Mouse (Mus musculus): Measurements from ENCODE around the gene Igfbp1. TPM values are rescaled to one million over a fixed set of nuclear protein-coding genes. Genes with fewer than 3 reads are reported as not detected.

Gene Igfbp1
- total RNA-seq (2021), result not detected
- long read RNA-seq, experiment 1, result 0 reads
- long read RNA-seq, experiment 2, result 0 reads

DNA sequence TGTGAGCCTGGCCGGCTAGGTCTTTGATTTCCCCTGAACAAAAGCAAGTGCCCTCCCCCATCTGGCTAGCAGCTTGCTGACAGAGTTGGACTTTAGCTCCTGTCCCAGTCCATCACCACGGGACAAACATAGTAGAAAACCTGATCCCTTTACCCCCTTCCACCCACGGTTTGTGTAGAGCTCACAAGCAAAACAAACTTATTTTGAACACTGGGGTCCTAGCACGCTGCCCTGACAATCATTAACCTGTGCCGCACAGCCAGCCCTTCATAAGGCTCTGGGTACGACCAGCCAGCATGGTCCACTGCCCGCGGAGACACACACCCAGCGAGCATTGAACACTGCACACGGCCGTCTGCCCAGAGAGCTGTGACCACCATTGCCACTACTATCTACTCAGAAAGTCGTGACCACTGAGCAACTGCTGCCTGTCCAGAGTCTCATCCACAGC, at the start of gene Igfbp1:
Gene Igfbp1, plus strand, starts transcription at position 292 of the 451 bp plus-strand sequence.
- no peak for DNase-seq (ENCODE audit: low spot score)

DNA sequence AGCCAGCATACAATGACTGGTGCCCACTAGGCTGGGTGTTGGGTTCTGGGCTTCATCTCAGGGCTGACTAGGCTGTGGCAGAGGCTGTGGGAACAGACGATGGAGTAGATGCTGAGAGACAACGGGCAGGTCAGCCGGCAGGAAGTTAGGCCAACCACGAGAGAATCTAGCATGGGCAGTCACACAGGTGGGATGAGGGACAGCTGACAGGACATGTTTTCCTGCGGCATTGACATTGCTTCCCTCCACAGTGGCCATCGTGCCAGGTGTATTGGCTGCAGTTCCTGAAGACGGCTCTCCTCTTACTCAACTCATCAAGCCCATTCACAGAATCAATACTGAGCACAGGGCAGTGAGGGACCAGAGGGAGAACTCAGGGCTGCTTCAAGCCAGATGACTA, 49.6 kb upstream of the Igfbp1 start:
- DNase-seq (ENCODE audit: low spot score), result no peak

DNA sequence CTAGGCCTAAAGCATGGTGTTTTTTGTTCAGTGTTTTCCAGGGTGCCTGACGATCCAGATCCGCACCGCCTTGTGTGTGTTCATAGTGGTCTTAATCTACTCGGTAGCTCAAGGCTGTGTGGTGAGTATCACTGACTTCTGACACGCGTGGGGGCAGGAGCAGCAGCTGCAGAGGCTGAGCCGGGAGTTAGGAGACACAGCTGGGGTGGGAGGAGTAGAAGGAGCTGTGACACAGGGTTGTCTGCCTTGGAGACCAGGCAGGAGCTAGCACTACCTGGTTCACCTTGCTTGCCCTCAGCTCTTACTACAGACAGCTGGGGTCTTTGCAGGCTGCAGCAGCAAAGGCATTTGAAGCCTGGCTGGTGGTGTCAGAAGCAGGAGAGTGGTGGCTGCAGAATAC, 48.1 kb upstream of the Igfbp1 start:
- no peak for DNase-seq (ENCODE audit: low spot score)

DNA sequence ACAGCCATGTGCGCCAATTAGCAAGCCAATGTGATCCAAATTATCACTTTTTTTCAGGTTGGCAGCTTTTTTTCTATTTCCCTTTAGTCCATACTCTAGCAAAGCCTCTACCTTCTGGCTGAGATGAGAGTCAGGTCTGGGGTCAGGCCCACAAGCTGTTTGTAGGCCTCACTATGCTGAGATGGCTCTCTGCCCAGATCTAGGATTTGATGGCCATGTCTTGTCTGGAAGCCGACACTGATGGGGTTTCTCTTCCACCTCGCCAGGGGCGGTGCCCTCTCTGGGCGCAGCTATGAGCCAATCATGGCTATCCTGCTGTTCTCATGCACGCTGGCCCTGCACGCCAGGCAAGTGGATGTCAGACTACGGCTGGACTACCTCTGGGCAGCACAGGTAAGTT, 47.1 kb upstream of the Igfbp1 start:
- no peak for DNase-seq (ENCODE audit: low spot score)

DNA sequence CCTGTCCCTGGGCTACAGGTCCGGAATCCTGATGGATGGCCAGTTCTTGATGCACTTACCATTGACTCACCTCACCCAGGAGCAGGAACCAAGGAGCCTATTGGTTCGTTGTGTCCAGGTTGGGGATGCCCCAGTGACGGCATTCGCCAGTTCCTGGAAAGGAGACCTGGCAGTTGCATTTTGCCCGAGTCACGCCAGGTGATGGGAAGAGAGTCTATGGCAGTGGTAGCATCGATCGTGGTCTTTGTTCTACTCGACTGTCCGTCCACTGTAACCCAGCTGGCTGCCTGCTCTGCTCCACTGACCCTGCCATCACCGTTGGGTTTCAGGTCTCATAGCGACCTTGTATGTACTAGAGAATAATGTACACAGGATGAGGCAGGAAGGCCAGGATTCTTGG, 45.2 kb upstream of the Igfbp1 start:
- no peak for DNase-seq (ENCODE audit: low spot score)

DNA sequence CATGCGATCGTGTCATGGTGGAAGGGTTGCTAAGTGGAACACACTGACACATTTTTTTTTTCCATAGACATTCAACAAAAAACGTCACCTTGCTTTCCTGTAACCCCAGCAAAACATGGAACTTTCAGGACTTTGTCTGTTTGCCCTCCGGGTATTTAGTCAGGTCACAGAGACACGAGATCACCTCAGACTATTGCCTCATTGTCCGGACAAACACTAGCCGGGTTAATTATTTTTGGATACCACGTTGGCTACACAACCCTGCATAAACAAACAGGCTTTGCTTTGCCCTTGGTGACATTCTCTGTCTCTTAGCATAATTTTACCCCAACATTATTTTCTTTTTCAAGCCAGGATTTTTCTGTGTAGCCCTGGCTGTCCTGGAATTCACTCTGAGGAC, 44.5 kb upstream of the Igfbp1 start:
- no peak for DNase-seq (ENCODE audit: low spot score)

DNA sequence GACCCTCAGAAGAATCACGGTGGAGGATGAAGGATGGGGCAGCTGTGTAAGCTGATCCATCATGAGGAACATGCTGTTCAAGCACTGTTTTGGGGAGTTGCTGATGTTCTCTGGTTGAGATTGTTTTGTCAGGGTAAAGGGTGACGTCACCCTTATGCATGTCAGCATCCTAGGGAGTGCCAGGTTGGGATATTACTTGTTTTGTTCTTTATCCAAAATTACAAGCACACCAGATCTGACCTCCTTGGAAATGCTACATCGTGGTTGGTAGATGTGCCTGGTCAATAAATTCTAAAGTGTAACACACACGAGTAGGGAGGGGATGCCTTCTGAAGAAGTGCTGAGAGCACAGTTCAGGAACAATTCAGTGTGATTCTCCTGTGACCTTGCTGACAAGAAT, 41.2 kb upstream of the Igfbp1 start:
- DNase-seq (ENCODE audit: low spot score), result peak; percentile 5

DNA sequence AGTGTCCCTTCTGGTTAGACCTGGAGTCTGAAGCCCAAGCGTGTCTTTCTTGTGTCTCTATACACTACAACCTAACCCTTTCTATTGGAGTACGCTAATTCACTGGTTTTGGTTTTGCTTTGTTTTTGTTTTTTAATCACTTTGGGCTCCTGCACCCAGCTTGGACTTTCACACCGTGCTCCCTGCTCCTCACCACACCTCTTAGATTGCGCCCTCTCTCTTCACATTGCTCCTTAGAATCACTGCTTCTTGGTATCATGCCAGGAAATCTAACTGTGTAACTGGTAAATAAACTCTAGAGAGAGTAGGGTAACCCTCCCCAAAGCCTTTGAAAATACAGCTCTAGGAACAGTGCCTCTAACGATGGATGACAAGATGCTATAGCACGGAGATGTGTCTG, 39.4 kb upstream of the Igfbp1 start:
- DNase-seq (ENCODE audit: low spot score), result no peak

DNA sequence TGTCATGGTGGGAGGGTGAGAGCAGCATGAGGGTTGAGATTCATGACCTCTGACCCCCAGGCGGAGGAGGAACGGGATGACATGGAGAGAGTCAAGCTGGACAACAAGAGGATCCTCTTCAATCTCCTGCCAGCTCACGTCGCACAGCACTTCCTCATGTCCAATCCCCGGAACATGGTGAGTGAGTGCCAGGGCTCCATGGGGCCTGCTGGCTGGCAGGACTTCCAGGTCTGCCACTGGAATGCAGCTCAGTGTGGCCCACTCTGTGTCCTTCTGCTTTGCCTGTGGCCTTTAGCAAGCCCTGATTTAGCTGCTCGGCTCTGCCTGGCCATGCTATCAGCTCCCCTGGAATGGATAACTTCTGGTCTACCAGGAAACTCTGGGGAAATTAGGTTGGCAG, 37.4 kb upstream of the Igfbp1 start:
- no peak for DNase-seq (ENCODE audit: low spot score)

DNA sequence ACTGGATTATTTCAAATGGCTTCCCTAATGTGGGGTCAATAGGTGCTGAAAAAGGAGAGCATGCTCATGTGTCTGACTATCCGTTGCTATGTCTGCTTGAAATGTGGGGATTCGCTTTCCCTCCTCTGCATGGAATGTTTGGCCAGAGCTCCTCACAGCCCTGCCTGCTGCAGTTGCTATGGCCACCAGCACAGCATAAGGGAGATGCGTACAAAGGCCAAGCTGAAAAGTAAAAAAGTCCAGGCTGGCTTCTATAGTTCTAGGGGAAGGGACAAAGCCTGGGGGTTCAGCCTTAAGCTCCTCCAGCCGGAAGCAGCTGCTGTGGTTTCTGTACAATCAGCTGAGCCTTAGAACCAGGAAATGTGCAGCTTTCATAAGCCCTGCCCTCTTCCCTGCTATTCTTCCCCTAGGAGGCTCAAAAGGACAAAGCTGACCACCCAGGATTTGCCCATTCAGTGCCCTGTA, 36.9 kb upstream of the Igfbp1 start:
- no peak for DNase-seq (ENCODE audit: low spot score)

DNA sequence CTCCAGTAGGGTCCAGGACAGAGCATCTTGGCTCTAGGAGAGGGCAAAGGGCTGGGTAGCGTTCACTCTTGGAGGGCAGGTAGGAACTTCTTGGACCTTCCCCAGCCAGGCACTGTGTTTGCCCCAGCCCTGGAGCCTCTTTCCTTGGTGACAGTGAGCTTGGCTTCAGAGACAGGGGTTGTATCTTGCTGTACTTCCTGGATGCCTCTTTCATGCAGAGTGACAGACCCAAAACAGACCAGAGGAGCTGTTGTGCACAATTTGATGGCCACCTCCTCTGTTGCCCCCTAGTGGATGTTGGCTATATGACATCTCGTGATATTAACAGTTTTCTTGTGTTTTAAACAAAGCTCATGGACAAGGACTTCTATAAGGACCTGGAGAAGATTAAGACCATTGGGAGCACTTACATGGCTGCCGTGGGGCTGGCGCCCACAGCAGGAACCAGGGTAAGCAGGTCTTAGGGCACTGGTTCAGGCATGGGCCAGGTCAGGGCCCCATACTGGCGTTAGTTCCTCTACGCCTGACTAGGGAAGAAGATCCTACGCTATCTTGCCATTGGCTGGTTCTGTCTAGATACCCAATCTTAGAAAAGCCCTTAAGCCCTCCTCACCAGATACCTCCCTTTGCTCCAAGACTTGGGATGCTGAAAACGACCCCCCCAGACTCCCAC, 35.9 kb upstream of the Igfbp1 start:
- peak; percentile 14 for DNase-seq (ENCODE audit: low spot score)

DNA sequence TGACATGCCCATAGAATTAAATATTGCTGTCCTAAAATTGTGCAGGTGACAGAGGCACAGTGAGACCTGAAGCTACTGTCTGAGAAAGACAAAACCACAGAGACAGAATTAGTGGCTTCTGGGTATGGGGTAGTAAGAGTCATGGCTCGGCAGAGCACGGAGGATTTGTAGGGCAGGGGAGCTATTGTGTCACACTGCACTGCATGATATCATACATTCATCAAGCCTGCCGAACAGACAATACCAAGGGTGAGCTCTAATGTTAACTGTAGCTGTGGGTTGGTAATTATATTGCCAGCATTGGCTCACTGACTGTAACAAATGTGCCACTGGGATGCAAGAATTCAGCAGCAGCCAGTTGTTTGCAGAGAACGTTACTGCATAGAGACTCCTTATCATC, 33.2 kb upstream of the Igfbp1 start:
- DNase-seq (ENCODE audit: low spot score), result no peak

DNA sequence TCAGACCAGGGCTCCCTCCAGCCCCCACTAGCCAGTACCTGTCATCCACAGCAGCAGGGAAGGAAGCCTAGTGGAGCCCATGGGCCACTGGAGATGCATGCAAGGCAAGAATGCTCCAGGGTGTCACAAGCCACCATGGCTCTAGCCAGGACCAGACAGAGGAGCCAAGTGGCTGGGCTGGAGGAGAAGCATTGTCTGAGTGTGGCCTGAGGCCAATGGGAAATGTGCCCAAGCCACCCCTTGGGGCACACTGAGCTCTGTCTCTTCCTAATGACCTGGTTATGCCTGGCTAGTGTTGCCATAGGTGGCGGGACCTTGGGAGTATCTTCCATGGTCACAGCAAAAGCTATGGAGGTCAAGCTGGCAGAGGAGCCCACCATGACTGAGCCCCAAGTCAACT, 27.9 kb upstream of the Igfbp1 start:
- DNase-seq (ENCODE audit: low spot score), result no peak

DNA sequence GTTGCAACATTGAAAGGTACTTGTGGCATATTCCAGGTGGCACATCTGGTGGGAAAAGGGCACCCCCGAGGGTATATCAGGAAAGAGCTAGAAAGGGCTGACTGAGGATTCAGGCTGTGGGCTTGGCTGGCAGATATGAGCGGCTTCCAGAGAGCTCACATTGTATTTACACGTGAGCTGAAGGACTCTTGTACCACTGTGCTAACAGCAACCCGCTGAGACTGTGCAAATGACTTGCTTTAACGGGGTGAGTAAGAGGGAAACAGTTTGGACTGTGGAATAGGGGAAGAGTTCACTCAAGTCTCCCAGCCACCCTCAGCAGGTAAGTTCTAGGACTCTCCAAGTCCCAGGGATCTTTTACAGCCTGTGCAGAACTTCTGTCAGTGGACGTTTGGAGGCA, 23.9 kb upstream of the Igfbp1 start:
- no peak for DNase-seq (ENCODE audit: low spot score)

DNA sequence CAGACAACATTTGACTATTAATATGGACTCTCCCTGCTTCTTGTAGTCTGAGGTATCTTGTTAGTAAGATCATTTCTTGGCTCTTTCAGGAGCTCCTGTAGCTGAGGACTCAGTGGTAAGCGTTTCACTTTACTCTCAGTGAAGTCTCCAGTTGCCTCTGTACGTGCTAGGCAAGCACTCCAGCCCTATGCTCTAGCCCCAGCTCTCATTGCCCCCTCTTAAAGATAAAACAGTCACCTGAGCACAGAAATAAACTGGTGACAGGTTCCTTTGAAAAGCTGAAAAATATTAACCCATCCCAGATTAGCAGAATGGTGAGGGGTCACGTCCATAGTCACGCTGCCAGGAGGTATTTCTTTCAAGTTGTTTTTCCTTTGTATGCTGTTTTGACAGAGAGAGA, 18.9 kb upstream of the Igfbp1 start:
- no peak for DNase-seq (ENCODE audit: low spot score)

DNA sequence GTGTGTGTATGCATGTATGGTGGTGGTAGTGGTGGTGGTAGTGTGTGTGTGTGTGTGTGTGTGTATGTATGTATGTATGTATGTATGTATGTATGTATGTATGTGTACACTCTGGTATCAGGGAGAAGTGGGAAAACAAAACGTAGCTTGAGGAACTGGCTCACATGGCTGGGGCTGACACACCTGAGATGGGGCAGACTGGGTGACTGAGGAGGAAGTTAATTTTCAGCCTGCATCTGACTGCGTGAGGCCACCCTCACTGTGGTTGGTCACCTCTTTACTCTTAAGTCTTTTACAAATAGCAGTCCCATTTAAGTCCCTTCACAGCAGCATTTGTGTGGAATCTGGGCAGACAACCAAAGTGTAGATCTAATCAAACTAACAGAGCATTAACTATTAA, 18.3 kb upstream of the Igfbp1 start:
- no peak for DNase-seq (ENCODE audit: low spot score)

DNA sequence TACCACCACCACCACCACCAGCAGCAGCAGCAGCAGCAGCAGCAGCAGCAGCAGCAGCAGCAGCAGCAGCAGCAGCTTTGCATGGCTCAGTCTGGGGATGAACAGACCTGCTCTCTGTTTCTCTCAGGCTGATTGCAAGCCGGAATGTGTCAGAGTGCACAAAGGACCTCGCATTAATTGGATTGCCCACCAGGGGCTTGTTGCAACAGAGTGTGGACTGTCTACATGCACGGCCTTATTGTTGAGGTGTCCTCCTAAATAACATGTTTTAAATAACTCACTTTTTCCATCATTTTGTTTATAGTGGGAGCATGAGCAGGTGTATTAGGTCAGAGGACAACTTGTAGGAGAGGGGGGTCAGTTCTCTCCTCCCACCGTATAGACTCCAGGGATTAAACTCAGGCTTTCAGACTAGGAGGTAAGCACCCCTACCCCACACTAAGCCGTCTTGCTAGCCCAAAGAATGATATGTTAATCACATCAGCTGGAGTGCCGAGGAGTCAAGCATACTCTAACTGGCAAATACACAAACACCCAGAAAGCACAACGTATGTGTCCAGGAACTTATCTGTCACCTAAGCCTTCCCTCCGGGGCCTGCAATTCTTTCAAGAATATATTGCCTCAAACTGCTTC, 15.1 kb upstream of the Igfbp1 start:
- no peak for DNase-seq (ENCODE audit: low spot score)

DNA sequence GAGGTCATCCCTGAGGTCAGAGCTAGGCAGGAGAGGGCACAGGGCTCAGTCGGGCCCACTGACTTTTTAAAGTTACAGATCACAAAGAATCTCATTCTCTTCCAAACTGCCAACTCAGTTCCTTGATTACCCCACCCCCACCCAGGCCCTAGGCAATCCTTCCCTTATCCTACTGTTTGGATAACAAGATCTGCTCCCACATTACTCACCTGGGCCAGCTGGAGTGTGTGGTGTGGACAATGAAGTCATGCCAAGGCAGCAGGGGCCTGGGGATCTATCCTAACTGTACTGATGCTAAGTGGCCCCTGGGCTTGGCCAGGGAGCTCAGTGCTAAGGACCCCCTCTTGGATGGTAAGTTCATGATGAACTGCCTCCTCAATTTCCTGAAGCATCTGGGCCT, 13.2 kb upstream of the Igfbp1 start:
- no peak for DNase-seq (ENCODE audit: low spot score)

DNA sequence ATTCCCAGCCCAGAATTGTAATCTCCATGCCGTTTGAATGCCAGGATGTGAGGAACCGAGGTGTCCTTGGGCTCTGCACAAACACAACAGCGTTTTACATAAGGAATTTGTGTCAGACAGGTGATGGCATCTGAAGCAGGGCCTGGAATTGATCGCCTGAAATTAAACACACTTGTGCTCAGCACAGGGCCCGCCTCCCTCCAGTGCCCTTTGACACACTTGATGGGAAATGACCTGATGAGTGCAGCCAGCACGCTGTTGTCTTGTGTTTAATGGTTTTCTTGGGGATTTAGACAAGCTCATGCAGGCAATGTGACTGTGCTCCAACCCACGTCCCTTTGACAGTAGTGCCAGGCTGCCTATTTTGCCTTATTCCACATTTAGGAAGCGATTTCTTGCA, 10.1 kb upstream of the Igfbp1 start:
- DNase-seq (ENCODE audit: low spot score), result no peak

DNA sequence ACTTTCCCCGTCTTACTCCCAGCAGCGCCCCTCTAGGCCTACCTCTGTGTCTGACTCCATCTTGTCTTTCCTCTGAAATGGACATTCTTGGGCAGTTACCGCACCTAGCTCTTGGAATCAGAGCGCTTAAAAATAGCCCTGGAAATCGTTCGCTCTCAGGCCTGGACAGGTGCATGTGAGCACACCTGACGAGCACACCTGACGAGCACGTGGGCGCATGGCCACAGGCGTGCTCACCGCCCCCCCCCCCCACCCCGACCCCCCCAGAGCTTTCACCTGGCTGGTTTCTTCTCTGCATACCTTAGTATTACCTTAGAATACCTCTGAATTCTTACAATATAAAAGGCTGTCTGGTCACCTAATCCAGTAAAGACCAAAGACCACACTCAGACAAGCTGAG, 9.1 kb upstream of the Igfbp1 start, which contains the start of gene Gm11985:
Gene Gm11985, minus strand, starts transcription at position 101 of the 400 bp plus-strand sequence.
- DNase-seq (ENCODE audit: low spot score), result no peak

DNA sequence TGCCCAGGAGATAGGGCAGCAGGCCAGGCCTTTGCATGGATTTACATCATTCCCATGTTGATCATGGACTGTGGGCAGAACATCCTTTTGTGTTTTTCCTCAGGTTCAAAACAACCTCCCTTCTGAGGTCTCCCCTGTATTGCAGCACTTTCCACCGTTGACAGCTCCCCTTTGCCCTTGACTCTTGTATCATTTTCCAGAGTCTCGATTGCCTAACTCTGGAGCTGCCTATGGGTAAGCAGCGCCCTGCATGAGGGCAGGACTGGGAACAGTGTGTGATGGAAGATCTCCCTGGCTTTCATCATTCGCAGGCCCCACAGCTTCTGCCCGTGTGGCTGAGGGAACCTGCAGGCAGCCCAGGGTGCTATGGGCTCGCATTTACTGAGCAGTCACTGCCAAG, 4.9 kb upstream of the Igfbp1 start:
- no peak for DNase-seq (ENCODE audit: low spot score)

DNA sequence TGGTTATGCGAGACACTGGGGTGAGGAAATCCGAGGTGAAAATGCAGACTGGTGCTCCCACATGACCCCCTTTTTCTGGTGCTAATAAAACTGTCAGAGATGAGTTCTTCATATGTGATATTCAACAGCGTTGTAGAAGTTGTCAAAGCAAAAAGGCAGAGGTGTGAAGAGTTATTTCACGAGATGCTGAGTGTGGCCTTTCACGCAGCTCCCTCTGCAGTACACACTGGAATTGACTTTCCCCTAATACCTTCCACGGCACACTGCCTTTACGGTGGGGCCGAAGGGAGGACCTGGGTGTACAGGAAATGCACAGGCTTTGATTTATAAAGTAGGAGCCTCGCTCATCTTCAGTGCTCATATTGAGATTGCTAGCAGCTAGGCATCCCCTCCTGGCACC, 4.4 kb upstream of the Igfbp1 start:
- no peak for DNase-seq (ENCODE audit: low spot score)

All from gastrocnemius, adult 18-20 months (tissue).